Mouse (Mus musculus) erythroblast, adult 5-6 weeks (primary cell): Measurements from ENCODE around the gene Fosb. TPM values are rescaled to one million over a fixed set of nuclear protein-coding genes. Genes with fewer than 3 reads are reported as not detected.

Experiments
- ATAC-seq: replicated peaks from 2 replicates; pipeline ENCODE4 v1.8.0; 2016; ENCODE audit warnings: moderate number of reproducible peaks, mild to moderate bottlenecking, moderate TSS enrichment, inconsistent platforms; ENCODE audit not compliant: poor library complexity, low FRiP score, severe bottlenecking
- total RNA-seq, 2 experiments: library from RNA; stranded (forward) in 1 of 2; stranded (reverse) in 1 of 2; fragments of 150-400 nt in 1 of 2; fragments of 200-764, 138-1000 nt in 1 of 2; gene quantifications; 2 replicates each; pipeline versions ENCODE4 v1.2.3 to v1.2.4; 2015 to 2017; ENCODE audit warnings: low replicate concordance in 2 of 2

Gene Fosb
- total RNA-seq, 2 experiments from 2014 or later, result 2.2 to 3.1 TPM

GRCm38 (mm10) chr7:19265147-19265546 lies 44.7 kb downstream of the Fosb start:
- peak; percentile 68 for ATAC-seq

- no peak for ATAC-seq
These were observed 51.5 kb downstream of the Fosb start for GRCm38 (mm10) chr7:19258336-19258735.

- ATAC-seq, result peak; percentile 98
These were observed 52.3 kb downstream of the Fosb start for GRCm38 (mm10) chr7:19257390-19258022.

- ATAC-seq, result no peak
These were observed 53.3 kb downstream of the Fosb start for GRCm38 (mm10) chr7:19256567-19256966.

GRCm38 (mm10) chr7:19255395-19255794 lies 54.5 kb downstream of the Fosb start:
- no peak for ATAC-seq

- no peak for ATAC-seq
These were observed 56.4 kb downstream of the Fosb start for GRCm38 (mm10) chr7:19253437-19253836.

Other genes starting within 250 kb of the Fosb start
- 1.9 and 3.1 TPM in 2 replicates for gene Dmwd, start 233.8 kb downstream of the Fosb start, total RNA-seq (2015; ENCODE audit: low replicate concordance)
- 1.0 and 2.6 TPM in 2 replicates for gene Dmwd, start 233.8 kb downstream of the Fosb start, total RNA-seq (2017; ENCODE audit: low replicate concordance)
- 3.8 TPM in 1 of 2 replicates, not detected in the other for gene Dmpk, start 226.2 kb downstream of the Fosb start, total RNA-seq (2015; ENCODE audit: low replicate concordance)
- 4.3 and 6.0 TPM in 2 replicates for gene Dmpk, start 226.2 kb downstream of the Fosb start, total RNA-seq (2017; ENCODE audit: low replicate concordance)
- 0.42 TPM in 1 of 2 replicates, not detected in the other for gene Six5, start 215.5 kb downstream of the Fosb start, total RNA-seq (2015; ENCODE audit: low replicate concordance)
- gene Six5, start 215.5 kb downstream of the Fosb start, total RNA-seq (2017; ENCODE audit: low replicate concordance), result not detected in 2 replicates
- not detected in 2 replicates for gene Gm4969, start 191.7 kb downstream of the Fosb start, total RNA-seq (2015; ENCODE audit: low replicate concordance)
- gene Gm4969, start 191.7 kb downstream of the Fosb start, total RNA-seq (2017; ENCODE audit: low replicate concordance), result 0.28 TPM in 1 of 2 replicates, not detected in the other
- 0.21 and 0.77 TPM in 2 replicates for gene Fbxo46, start 190.2 kb downstream of the Fosb start, total RNA-seq (2015; ENCODE audit: low replicate concordance)
- 2.1 and 2.5 TPM in 2 replicates for gene Fbxo46, start 190.2 kb downstream of the Fosb start, total RNA-seq (2017; ENCODE audit: low replicate concordance)
- 1.3 and 6.7 TPM in 2 replicates for gene Qpctl, start 160.8 kb downstream of the Fosb start, total RNA-seq (2015; ENCODE audit: low replicate concordance)
- gene Qpctl, start 160.8 kb downstream of the Fosb start, total RNA-seq (2017; ENCODE audit: low replicate concordance), result 0.70 and 1.3 TPM in 2 replicates
- 15.0 TPM in 2 replicates for gene Snrpd2, start 160.3 kb downstream of the Fosb start, total RNA-seq (2015; ENCODE audit: low replicate concordance)
- gene Snrpd2, start 160.3 kb downstream of the Fosb start, total RNA-seq (2017; ENCODE audit: low replicate concordance), result 20.2 and 22.0 TPM in 2 replicates
- gene Gipr, start 143.9 kb downstream of the Fosb start, total RNA-seq (2015; ENCODE audit: low replicate concordance), result 0.42 TPM in 1 of 2 replicates, not detected in the other
- not detected in 2 replicates for gene Gipr, start 143.9 kb downstream of the Fosb start, total RNA-seq (2017; ENCODE audit: low replicate concordance)
- 1.5 and 2.1 TPM in 2 replicates for gene Eml2, start 133.6 kb downstream of the Fosb start, total RNA-seq (2015; ENCODE audit: low replicate concordance)
- gene Eml2, start 133.6 kb downstream of the Fosb start, total RNA-seq (2017; ENCODE audit: low replicate concordance), result 2.8 and 3.7 TPM in 2 replicates
- gene Gpr4, start 97.5 kb downstream of the Fosb start, total RNA-seq (2015; ENCODE audit: low replicate concordance), result 0.19 TPM in 1 of 2 replicates, not detected in the other
- not detected in 2 replicates for gene Gpr4, start 97.5 kb downstream of the Fosb start, total RNA-seq (2017; ENCODE audit: low replicate concordance)
- gene Opa3, start 81.7 kb downstream of the Fosb start, total RNA-seq (2015; ENCODE audit: low replicate concordance), result 6.5 and 7.7 TPM in 2 replicates
- gene Opa3, start 81.7 kb downstream of the Fosb start, total RNA-seq (2017; ENCODE audit: low replicate concordance), result 2.1 and 5.6 TPM in 2 replicates
- 34.6 and 35.9 TPM in 2 replicates for gene Vasp, start 38.2 kb downstream of the Fosb start, total RNA-seq (2015; ENCODE audit: low replicate concordance)
- 32.5 and 56.6 TPM in 2 replicates for gene Vasp, start 38.2 kb downstream of the Fosb start, total RNA-seq (2017; ENCODE audit: low replicate concordance)
- not detected in 2 replicates for gene Ppm1n, start 30.0 kb downstream of the Fosb start, total RNA-seq (2015; ENCODE audit: low replicate concordance)
- not detected in 2 replicates for gene Ppm1n, start 30.0 kb downstream of the Fosb start, total RNA-seq (2017; ENCODE audit: low replicate concordance)
- not detected in 2 replicates for gene Rtn2, start 27.4 kb downstream of the Fosb start, total RNA-seq (2015; ENCODE audit: low replicate concordance)
- gene Rtn2, start 27.4 kb downstream of the Fosb start, total RNA-seq (2017; ENCODE audit: low replicate concordance), result not detected in 2 replicates
- gene Ercc1, start 34.7 kb upstream of the Fosb start, total RNA-seq (2015; ENCODE audit: low replicate concordance), result 8.6 and 8.8 TPM in 2 replicates
- 4.6 and 5.2 TPM in 2 replicates for gene Ercc1, start 34.7 kb upstream of the Fosb start, total RNA-seq (2017; ENCODE audit: low replicate concordance)
- gene Cd3eap, start 49.4 kb upstream of the Fosb start, total RNA-seq (2015; ENCODE audit: low replicate concordance), result 1.2 and 1.9 TPM in 2 replicates
- gene Cd3eap, start 49.4 kb upstream of the Fosb start, total RNA-seq (2017; ENCODE audit: low replicate concordance), result 2.6 and 5.7 TPM in 2 replicates
- gene Ppp1r13l, start 49.7 kb upstream of the Fosb start, total RNA-seq (2015; ENCODE audit: low replicate concordance), result 0.19 and 3.3 TPM in 2 replicates
- gene Ppp1r13l, start 49.7 kb upstream of the Fosb start, total RNA-seq (2017; ENCODE audit: low replicate concordance), result not detected in 2 replicates
- gene Ercc2, start 72.0 kb upstream of the Fosb start, total RNA-seq (2015; ENCODE audit: low replicate concordance), result 1.3 and 2.7 TPM in 2 replicates
- gene Ercc2, start 72.0 kb upstream of the Fosb start, total RNA-seq (2017; ENCODE audit: low replicate concordance), result 11.4 and 18.0 TPM in 2 replicates
- not detected in 2 replicates for gene Klc3, start 94.1 kb upstream of the Fosb start, total RNA-seq (2015; ENCODE audit: low replicate concordance)
- gene Klc3, start 94.1 kb upstream of the Fosb start, total RNA-seq (2017; ENCODE audit: low replicate concordance), result not detected in 2 replicates
- not detected in 2 replicates for gene Ckm, start 94.7 kb upstream of the Fosb start, total RNA-seq (2015; ENCODE audit: low replicate concordance)
- not detected in 2 replicates for gene Ckm, start 94.7 kb upstream of the Fosb start, total RNA-seq (2017; ENCODE audit: low replicate concordance)
- 1.9 and 5.2 TPM in 2 replicates for gene Mark4, start 148.8 kb upstream of the Fosb start, total RNA-seq (2015; ENCODE audit: low replicate concordance)
- 1.7 and 2.8 TPM in 2 replicates for gene Mark4, start 148.8 kb upstream of the Fosb start, total RNA-seq (2017; ENCODE audit: low replicate concordance)
- not detected in 2 replicates for gene Exoc3l2, start 153.3 kb upstream of the Fosb start, total RNA-seq (2015; ENCODE audit: low replicate concordance)
- gene Exoc3l2, start 153.3 kb upstream of the Fosb start, total RNA-seq (2017; ENCODE audit: low replicate concordance), result not detected in 2 replicates
- gene Bloc1s3, start 198.3 kb upstream of the Fosb start, total RNA-seq (2015; ENCODE audit: low replicate concordance), result 3.5 and 4.2 TPM in 2 replicates
- gene Bloc1s3, start 198.3 kb upstream of the Fosb start, total RNA-seq (2017; ENCODE audit: low replicate concordance), result 0.84 and 1.5 TPM in 2 replicates
- 17.9 and 18.8 TPM in 2 replicates for gene Trappc6a, start 198.3 kb upstream of the Fosb start, total RNA-seq (2015; ENCODE audit: low replicate concordance)
- gene Trappc6a, start 198.3 kb upstream of the Fosb start, total RNA-seq (2017; ENCODE audit: low replicate concordance), result 2.7 and 7.8 TPM in 2 replicates
- not detected in 2 replicates for gene Nkpd1, start 207.8 kb upstream of the Fosb start, total RNA-seq (2015; ENCODE audit: low replicate concordance)
- not detected in 2 replicates for gene Nkpd1, start 207.8 kb upstream of the Fosb start, total RNA-seq (2017; ENCODE audit: low replicate concordance)